Mouse (Mus musculus) midbrain, embryonic 10.5 days (tissue): ENCODE results near the gene Tsc22d1. TPM values are rescaled to one million over a fixed set of nuclear protein-coding genes. Genes with fewer than 3 reads are reported as not detected.

ENCODE experiments used
- polyA plus RNA-seq: library from polyadenylated mRNA; unstranded; fragments of >200 nt; fragmentation: Nextera tagmentation; extraction: Ambion mirVana; gene quantifications from 2 replicates; pipeline ENCODE4 v1.2.1, GENCODE M21; 2016

Gene Tsc22d1
- polyA plus RNA-seq, 1 experiment from 2014 or later: 313 TPM

Other genes with a start within 250 kb of the Tsc22d1 start
- gene Serp2, start 141.9 kb downstream of the Tsc22d1 start, polyA plus RNA-seq: 30.2 and 37.3 TPM in 2 replicates